Mouse (Mus musculus): Measurements from ENCODE around the gene Rnf212b.

DNA sequence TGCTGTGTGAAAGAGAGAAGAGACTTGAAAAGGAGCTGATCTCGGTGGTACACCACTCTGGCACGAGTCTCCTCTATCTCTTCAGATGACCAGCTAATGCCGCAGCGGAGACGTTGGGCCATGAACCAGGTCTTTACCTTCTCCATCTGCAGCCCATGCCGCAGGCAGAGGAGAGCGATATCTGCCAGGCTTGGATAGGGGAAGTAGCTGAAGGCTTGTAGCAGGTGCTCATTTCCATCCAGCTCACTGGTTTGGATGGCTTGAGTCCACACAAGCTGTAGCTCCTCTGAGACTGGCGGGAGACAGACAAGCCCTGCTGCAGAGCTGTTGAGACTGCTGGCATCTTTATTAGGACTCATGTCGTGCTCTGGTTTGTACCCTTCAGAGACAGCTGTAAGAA, 44.0 kb downstream of the Rnf212b start:
- TF ChIP-seq CTCF (IDR thresholded peaks at IDR 0.05; ENCODE audit: low read depth, low read length) (no peak), TAL1 (conservative IDR thresholded peaks at IDR 0.05; ENCODE audit: low read depth, low read length) (no peak), GATA1 (IDR thresholded peaks at IDR 0.05; ENCODE audit: borderline replicate concordance, low read length) (no peak), POLR2AphosphoS5 (IDR thresholded peaks at IDR 0.05; ENCODE audit: insufficient replicate concordance, low read depth, low read length) (no peak), GATA2 (IDR thresholded peaks at IDR 0.05; ENCODE audit: borderline replicate concordance, low read depth, low read length) (no peak)
